Mouse (Mus musculus) E14TG2a.4 (cell line): ENCODE measurements at regions not wholly inside any gene's neighbourhood (a gene's known extent, or its start where the extent isn't known, plus 50 kb on each side); places are given as distances from the start of the nearest gene placed in this dataset.

Experiments used
- CTCF ChIP-seq: conservative IDR thresholded peaks from 2 replicates; pipeline ENCODE4 v1.5.1; 2014; ENCODE audit warnings: low read length
- NANOG ChIP-seq: IDR thresholded peaks from 2 replicates; pipeline ENCODE4 v1.6.1; 2014; ENCODE audit warnings: borderline replicate concordance, low read length, mixed read lengths
- POU5F1 ChIP-seq: IDR thresholded peaks from 2 replicates; pipeline ENCODE4 v1.6.1; 2014; ENCODE audit warnings: low read length, borderline replicate concordance

DNA sequence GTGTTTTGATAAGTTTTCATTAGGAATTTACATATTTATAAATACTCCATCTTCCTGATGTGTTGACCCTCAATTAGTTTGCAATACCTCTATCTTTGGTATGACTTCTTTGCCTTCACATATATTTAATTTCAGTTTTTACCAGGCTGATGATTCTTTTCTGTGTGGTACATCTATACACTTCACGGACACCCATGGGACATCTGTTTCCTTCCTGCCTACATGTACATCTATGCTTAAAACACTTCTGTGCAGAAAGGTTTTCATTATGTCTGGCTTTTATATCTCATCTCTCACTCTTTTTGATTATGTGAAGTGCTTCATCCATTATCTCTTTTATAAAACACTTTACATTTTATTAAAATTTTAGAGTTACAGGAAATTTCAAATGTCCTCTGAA is 66.8 kb upstream of the Adra1b start:
- TF ChIP-seq CTCF, result no peak
- TF ChIP-seq POU5F1, result no peak
- TF ChIP-seq NANOG, result no peak
